Mouse (Mus musculus) retina, adult 2 months (tissue): ENCODE data around the gene Tyrp1.

Source experiments
- DNase-seq: peaks from one replicate; pipeline ENCODE4 v3.0.0-alpha.2; 2012; ENCODE audit warnings: low read depth, low spot score

Tyrp1 gene

GRCm38 (mm10) chr4:80895278-80895894 is 61.5 kb downstream of the Tyrp1 start:
- no peak for DNase-seq
